Mouse (Mus musculus): ENCODE results near the gene Gnaq.

Gnaq gene

DNA sequence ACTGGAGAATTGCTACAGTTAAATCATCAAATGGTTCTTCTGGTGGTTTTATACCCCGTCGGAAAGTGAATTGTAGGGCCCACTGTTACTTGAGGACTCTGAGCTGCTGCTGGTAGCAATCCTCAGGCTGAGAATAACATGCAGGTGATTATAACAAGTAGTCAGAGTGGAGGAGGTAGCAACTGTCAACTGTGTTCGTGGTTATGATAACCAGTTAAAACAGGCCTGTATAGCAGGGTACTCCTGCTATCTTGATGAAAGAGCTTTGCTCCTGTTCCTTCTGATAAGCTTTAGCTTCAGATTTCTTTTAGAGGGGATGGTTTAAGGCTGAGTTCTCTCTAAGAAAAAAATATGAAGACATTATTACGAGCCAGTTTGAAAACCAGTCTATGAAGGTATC is 182.9 kb downstream of the Gnaq start:
- DNase-seq (ENCODE audit: low read depth, low spot score): no peak

DNA sequence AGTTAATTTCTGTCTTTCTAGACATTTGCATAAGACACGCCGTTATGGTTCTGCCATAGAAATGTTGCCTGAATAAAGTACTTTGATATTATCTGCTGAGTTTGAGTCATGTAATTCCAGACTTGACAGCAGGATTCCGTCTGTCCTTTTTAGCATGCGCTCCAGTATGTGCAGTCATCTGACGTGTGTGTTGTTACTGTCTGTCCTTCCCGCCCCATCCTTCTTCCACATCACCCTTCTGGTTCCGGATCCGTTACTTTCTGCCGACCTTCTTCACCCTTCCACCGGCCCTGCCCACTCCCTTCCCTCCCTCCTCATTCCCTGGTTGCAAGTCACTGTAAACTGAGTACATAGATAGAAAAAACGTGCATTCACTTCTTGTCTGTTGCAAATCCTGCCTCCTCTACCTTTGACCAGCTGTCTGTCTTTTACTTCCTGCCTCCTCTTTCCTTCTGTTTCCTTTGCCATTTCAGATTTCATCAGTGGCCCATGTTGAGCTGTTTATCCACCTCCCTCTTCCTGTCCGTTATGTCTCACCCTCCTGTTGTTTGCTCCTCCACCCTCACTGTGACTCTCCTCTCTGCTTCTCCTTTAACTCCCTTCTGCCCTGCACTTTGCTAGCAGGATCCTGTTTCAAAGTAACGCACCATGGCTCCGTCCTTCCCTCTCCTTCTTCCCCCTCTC is 185.6 kb downstream of the Gnaq start:
- no peak for DNase-seq (ENCODE audit: low read depth, low spot score)

DNA sequence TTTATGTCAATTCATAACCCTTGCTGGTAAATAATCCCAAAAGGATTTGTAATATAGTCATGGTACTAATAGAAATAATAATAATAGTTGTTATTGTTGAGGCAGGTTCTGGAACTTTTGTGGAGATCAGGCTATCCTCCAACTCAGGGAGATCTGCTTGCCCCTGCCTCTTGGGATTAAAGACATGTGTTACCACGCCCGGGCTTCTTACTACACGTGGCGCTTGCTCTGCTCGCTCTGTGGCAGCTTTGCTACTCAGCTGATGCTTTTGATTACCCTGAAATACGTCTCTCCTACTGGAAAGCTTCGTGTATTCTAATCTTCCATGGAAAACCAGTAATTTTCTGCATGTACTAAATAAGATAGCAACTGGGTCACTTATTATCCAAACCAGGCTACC is 187.4 kb downstream of the Gnaq start:
- no peak for DNase-seq (ENCODE audit: low read depth, low spot score)

DNA sequence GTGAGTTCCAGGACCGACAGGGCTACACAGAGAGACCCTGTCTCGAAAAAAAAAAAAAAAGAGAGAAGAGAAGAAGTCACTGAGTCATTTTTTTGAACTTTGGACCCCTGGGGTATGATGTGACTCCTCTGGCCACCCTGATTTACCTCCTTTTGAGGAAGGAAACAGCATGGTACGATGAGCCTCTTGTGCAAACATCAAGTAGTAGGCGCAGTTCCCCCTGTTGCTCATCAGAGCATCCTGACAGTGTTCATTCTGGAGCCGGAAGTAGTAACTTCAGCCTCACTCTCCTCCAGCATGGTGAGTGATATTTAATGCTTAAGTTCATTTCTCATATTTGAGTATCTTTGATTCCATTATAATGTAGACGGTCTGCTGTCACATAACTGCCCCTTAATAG is 190.4 kb downstream of the Gnaq start:
- no peak for DNase-seq (ENCODE audit: low read depth, low spot score)

DNA sequence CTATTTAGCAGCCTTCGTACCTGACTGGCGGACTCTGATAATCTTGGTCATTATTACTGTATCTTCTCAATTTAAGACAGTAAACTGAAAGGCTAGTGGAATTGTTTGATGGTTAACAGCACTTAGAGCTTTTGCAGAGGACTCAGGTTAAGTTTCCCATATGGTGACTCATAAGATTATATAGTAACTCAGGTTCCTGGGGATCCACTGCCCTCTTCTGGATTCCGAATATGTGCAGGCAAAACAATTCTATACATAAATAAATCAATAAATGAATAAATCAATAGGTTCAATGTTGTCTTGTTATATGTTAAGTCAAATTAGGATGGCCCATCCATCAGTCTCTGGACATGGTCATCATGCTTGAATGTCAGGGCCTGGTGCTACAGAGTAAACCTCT is 191.6 kb downstream of the Gnaq start:
- no peak for DNase-seq (ENCODE audit: low read depth, low spot score)

DNA sequence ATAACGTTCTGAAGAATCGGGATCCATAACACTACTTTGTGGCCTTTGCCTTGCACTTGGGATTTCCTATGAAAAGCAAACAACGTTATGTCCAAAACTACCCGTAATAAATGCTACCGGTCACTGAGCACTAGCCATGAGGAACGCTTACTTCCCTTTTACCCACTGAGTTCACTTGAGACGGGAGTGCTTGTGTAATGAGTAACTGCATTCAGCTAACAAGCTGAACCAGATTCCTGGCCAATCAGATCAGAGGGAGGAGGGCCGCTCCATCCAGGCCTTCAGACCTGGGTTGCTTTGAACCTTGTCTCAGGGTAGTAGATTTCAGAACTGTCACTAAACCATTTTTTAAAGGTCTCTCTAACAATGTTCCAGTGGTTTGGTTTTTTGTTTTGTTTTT is 193.3 kb downstream of the Gnaq start:
- no peak for DNase-seq (ENCODE audit: low read depth, low spot score)

DNA sequence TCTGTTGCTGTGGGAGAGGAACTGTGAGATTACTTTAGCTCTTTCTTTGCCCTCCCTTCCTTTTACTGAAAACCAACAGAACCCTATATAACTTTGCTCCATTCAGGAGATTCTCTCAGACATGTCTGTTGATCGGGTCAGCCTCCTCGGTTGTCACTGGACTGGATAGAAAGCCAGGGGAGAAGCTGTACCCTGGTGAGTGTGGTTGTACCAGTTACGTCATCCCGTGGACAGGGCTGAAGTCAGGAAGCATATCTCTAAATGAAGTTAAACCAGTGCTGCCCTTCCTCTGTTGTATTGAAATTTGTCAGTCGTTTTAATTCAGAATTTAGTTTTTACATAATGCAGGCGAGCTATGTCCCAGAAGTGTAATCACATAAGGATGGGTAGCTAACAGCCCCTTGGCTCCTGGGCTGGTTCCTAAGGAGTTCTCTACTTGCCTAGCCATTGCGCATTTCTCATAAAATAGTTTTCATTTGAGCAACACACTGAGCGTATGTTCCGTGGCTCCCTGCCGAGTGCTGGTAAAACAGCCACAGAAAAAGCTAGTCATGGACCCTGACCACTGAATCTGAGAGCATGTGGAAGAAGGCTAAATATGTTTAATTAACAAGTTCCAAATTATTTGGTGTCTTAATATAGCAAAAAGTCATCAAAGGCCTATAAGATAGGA is 194.9 kb downstream of the Gnaq start:
- DNase-seq (ENCODE audit: low read depth, low spot score): no peak

DNA sequence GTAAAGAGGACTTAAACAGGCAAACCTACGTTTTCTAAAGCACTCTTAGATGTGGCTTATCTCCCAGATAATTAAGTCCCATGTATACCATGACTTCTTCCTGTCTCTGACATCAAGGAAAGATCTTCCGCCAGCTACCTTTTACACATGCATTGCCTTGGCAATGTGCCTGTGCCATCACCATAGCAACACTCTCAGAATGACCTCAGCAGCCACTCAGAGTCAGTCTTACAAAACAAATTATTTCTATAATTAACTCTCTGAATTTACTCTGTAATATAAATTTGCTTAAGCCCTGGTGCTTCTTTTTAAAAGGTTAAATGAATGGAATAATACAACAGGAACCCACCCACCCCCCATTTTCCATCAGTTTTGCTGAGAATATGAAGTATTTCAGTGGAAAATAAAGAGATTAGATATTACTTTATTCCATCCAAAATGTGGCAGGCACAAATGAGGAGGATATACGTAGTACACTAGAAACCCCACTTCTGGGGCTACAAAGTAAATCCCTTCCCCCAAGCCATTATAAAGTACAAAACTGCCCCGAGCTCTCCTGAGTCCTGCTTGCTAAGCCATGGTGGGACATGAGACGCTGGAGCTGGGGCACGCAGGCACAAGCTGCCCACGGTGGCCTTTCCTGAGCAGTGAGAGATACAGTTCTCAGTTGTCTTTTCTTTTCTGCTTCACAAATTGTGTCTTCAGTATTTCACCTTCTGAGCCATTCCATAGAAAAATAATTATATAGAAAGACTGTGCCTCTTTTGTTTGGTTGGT is 195.6 kb downstream of the Gnaq start:
- DNase-seq (ENCODE audit: low read depth, low spot score): peak; percentile 90

DNA sequence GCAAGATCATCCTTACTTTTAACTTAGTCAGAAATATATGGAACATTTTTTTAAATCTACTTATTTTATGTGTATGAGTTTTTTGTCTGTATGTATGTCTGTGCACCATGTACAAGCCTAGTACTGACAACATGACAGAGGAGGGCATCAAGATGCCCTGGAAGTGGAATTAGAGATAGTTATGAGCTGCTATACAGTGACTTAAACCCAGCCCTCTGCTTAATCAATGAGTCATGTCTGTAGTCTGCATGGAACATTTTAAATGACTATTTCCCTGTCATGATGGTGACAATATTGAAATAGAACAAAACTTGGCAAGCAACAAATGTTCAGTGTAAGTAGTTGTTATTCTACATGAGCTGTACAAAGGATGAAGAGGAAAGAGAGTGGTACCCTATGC is 196.4 kb downstream of the Gnaq start:
- peak; percentile 55 for DNase-seq (ENCODE audit: low read depth, low spot score)

DNA sequence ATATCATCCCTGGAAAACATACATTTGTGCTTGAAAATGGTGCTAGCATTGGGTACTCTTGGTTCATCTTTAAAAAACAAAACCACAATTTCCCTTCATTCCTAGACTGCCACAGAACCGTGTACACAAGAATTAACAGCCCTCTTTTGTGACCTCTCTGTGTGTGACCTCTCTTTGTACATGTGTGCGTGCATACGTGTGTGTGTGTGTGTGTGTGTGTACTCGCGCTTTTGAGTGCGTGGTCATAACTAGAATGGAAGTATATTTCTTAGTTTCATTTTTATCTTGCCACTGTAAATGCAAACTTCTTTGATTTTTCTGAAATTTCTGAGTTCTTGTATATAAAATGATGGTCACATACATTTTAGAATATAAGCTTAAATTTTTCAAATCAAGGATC is 197.0 kb downstream of the Gnaq start:
- DNase-seq (ENCODE audit: low read depth, low spot score): peak; percentile 57

DNA sequence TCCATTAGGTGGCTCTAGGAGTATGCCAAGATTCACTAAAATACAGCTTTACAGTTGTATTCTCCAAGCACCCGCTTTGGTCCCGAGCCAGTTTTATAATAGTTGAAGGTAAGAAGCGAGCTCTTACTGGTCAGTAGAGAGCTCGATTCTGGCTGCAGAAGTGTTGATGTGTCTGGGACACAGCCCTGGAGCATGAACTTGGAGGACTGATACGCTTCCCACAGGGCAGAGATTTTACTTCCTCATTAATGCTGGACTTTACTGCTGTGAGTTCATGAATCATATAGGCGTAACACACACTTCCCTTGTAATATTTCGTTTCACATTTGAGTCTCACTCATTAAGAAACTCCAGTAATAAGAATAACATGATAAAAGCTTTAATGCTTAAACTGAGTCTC is 197.5 kb downstream of the Gnaq start:
- DNase-seq (ENCODE audit: low read depth, low spot score): no peak

DNA sequence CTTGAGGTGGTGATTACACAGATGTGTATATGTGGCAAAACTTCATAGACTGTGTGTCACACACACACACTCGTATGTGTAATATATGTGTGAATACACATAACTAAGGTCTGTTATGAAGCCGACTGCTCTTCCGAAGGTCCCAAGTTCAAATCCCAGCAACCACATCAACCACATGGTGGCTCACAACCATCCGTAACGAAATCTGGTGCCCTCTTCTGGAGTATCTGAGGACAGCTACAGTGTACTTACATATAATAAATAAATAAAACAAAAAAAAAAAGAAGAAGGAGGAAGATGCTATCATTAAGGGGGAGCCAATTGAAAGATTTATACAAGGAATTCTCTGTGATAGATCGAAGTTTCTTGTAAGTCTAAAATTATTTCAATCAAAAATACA is 198.4 kb downstream of the Gnaq start:
- no peak for DNase-seq (ENCODE audit: low read depth, low spot score)

DNA sequence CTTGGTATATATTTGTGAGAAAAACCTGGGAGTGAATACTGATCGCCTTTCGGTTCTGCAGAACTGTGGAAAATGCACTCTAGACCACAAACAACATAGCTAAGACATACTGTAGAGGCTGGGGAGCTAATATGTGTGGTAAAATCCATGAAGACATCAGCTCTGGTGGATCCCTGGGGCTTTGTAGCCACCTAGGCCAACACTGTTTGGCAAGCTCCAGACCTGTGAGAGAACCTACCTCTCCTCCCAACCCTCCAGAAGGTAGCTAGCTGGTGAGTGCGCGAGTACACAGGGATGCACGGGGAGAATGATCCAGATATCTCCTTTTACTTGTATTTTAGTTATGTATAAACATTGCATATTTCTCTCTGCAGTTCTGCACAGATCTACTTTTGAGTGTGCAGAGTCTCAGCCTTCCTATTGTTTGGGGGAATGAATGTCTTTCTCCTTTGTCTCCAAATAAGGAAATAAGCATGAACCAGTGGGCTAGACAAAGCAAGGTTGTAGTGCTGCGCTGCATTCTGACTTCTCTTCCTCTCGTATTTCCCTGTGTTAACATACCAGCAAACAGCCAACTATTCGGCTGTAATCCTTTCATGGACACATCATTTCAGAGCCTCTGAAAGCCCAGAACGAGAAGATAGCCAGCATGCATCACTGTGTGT is 205.4 kb downstream of the Gnaq start:
- DNase-seq (ENCODE audit: low read depth, low spot score): no peak

DNA sequence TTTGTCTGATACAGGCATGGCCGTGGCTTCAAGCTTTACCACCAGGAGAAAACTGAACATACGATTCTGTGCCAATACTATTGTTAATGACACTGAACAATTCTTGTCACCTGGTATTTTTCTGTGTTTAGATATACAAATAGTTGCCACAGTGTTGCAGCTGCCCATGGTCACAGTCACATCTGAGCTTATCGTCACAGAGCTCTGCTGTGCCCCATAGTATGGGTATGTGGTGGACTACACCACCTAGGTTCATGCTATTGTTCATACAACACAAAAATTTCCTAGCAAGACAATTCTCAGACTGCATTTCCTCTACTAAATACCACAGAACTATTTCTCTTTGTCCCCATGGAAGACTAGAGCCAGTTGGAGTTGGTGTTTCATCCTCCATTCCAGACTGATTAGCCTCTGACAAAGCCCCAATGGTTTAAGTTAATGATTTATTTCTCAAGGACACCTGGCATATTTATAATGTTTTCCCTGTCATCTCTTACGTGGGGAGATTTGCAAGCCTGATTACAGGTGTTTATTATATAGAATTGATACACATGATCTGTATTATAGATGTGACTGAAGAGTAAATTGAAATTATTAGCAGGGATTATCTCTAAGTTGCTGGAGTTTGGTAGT is 207.4 kb downstream of the Gnaq start:
- no peak for DNase-seq (ENCODE audit: low read depth, low spot score)

DNA sequence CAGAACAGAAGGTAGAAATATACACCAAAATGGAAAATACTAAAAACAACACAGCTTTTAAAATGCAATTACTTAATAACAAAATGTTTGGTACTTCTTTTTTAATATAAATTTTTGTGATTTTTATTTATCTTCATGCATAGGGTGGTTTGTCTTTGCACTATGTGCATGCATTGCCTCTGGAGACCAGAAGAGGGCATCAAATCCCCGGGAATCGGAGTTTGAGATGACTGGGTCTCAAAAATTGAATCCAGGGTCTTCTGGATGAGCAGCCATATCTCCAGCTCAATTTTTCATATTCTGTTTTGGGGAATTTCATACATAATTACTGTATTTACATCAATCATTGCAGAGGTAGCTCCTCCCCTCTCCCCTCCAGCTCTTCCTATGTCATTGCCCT is 210.1 kb downstream of the Gnaq start:
- no peak for DNase-seq (ENCODE audit: low read depth, low spot score)

DNA sequence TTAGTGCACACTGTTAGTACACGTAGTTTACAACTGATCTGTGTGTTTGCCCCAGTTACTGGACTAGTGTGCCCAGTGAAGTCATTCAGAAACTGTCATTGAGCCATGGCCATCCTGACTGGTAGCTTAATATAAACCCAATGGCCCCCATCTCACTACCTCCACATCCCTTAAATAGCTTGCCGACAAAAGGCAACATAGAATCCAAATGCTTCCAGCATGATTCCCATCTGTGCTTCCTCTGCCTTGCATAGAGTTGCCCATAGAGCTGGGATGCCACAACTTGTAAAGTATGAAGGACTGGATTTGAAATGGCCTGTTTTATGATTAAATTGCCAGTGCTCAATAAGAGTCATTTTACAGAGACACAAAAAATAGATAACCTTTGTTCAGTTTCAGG is 212.9 kb downstream of the Gnaq start:
- no peak for DNase-seq (ENCODE audit: low read depth, low spot score)

DNA sequence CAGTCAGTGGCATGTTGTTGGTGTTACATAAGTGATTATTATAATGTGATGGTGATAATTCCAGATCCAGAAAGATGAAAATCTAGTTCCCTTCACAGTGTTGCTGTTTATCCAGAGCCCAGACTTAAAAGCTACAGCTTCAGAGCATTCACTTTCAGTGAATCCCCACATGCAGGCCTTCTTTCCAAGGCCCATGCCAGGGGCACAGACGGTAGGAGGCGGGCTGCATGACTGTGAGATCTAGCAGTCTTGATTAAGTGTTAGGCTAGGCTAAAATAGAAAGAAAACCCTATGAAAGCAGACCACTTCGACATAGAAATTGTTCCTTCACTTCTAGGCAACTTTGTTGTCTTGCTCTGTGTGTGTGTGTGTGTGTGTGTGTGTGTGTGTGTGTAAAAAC is 214.4 kb downstream of the Gnaq start:
- no peak for DNase-seq (ENCODE audit: low read depth, low spot score)

DNA sequence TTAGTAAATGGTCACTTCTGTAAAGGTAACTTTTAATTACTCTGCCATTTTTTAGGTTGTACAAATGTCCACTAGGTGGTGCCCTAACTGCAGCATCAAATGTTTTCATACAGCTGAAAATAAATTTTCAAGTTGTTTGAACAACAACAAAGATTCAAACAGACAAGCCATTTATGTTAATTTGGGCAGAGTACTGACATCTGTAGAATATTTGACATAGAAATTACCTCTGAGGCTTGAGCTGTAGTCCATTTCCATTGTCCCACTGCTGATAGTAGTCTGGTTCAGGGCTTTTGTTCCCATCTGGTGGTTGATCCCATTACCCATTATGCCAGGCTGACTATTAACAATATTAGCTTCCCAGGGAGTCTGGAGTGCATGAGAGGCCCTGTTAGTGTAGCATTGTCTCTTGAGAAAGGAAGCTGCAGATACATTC is 221.1 kb downstream of the Gnaq start:
- DNase-seq (ENCODE audit: low read depth, low spot score): peak; percentile 42

DNA sequence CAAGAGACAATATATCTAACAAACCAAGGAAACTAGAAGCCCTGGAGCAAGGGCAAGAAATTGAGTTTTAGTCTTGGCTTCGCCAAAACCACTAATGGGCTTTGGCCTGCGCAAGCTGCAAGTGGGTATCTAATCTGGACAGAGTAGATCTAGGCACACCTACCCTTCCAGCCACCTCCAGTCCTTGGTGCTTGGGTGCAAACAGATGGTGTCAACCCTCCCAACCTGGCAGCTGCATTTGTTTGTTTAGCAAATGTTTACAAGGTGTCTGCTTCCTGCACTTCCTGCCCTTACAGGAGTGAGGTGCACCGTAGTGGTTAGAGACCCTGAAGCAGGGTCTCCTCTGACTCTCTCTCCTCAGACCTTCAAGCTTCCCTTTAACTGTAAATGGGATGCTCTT is 225.5 kb downstream of the Gnaq start:
- DNase-seq (ENCODE audit: low read depth, low spot score): no peak

DNA sequence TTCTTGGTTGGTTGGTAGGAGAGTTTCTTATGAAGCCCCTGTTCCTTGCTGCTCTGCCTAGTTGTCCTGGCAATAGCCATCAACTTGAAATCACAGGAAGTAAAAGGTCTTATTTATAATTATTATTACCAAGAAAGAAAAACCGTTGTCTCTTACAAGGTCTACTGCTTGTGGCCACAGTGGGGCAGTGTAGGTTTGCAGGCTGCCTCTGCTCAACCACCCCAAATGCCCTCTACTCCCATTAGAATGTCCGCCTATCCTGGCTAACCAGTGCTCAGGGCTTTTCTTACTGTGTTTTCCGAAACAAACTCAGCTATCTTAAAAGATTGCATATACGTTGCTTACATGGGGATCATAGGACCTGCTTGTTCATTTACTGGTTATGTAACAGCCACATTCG is 226.3 kb downstream of the Gnaq start:
- no peak for DNase-seq (ENCODE audit: low read depth, low spot score)

DNA sequence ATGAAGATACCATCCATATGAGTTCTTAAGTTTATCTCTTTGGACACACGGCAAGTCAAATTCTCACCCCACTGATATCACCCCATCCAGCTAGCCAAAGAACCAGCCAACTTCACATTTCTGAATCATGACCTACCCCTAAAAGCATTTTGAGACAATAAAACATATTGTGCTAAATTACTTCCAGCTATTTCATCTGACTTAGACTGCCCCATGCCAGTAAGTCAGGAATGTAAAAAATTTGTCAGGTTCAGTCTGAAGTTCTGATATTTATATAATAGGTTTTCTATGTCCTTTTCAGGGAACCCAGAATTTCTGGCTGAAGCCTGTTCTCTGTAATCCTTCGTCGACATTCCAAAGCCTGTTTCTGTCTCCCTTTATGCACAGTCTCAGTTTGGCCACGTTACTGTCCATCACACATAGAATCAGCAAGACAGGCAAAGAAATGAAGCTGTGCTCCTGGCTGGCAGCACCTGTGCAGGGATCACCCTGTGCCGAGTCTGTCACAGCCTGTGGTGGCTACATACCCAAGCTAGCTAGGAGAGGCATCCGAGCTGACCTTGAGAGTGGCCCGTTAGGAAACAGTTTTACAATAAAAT is 233.9 kb downstream of the Gnaq start:
- DNase-seq (ENCODE audit: low read depth, low spot score): no peak
